Mouse (Mus musculus): Measurements from ENCODE around the gene Btnl6. TPM values are rescaled to one million over a fixed set of nuclear protein-coding genes. Genes with fewer than 3 reads are reported as not detected.
"Not testable (repeated sequence)": the region's sequence is repeated elsewhere in the genome, so short reads cannot be mapped to it uniquely, and the experiment has no call there.

Btnl6 gene
- polyA plus RNA-seq, 1 experiment from 2014 or later = not detected

DNA sequence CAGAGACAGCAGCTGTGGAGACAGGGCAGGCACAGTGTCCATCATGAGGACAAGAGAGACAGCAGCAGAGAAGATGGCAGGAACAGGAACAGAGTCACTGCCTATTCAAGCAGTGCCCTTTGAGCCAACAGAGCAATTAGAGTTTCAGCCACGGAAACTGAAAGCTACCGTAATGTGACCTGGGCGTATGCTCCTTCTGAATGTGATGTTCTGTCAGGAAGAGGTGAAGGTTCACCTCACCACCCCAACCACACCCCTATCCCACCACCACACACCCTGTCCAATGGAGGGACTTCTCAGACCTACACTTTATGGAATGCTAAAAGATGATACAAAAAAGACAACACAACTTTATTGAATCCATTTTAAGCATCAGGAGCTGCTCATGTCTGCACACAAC lies 19.8 kb downstream of the Btnl6 start:
- not testable (repeated sequence) for ATAC-seq; H3K9ac ChIP-seq; H3K36me3 ChIP-seq; H3K4me2 ChIP-seq; H3K4me3 ChIP-seq; H3K4me1 ChIP-seq; H3K9me3 ChIP-seq (replicated peaks); H3K27ac ChIP-seq
- 73% methylated on average over 3 of the region's 3 CpGs for WGBS (ENCODE audit: insufficient replicate concordance)
- H3K27me3 ChIP-seq (replicated peaks) = peaks cover 14% of the 10 kb centered on the region; the same call in 1 of the 2 replicates

DNA sequence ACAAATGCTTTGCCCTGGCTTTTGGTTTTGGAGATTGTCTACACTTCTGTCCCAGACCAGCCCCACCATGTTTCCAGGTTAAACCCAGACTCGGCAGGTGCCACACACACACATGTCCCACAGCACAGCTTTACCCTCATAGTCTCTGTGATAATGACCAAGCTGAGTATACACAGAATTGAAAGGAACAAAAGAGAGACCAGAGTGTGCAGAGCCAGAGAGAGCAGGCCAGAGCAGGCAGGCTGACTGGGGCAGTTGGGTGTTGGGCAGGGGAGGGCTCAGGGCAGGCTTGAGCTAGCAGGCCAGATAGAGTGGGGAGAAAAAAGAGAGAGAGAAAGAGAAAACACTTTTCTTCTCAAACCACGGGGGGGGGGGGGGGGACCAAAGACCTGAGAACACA lies 20.6 kb downstream of the Btnl6 start:
- H3K27ac ChIP-seq = no peak overlapping the region
- no peak overlapping the region for H3K4me3 ChIP-seq
- ATAC-seq = no peak
- no peak overlapping the region for H3K9ac ChIP-seq
- no peaks in the 10 kb centered on the region for H3K4me1 ChIP-seq
- WGBS (ENCODE audit: insufficient replicate concordance) = 79% methylated on average over 1 of the region's 2 CpGs
- no peak overlapping the region for H3K4me2 ChIP-seq
- H3K9me3 ChIP-seq (replicated peaks) = no peaks in the 10 kb centered on the region
- H3K27me3 ChIP-seq (replicated peaks) = peaks cover 14% of the 10 kb centered on the region; the same call in 1 of the 2 replicates
- H3K36me3 ChIP-seq = no peaks in the 10 kb centered on the region

DNA sequence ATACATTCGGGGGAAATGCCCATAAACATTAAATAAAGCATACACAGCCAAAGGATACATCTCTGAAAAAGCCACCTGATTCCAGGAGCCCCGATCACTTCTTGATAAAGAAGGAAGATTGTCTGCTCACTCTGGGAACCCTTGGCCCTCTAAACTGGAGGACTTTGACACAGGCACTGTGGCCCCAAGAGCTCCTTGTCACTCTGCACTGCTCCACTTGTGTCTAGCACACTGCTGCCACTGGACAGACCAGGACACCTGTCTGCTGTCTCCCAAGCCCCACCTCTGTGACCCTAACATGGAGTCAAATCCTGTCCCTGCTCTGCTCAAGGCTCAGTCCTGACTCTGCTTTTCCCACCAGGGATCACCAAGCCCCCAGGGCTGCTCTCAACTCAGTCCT lies 22.0 kb downstream of the Btnl6 start:
- H3K4me3 ChIP-seq; H3K27ac ChIP-seq; H3K4me2 ChIP-seq; H3K9ac ChIP-seq; H3K4me1 ChIP-seq; H3K36me3 ChIP-seq; H3K9me3 ChIP-seq (replicated peaks); ATAC-seq: not testable (repeated sequence)
- peaks cover 11% of the 10 kb centered on the region; the same call in 1 of the 2 replicates for H3K27me3 ChIP-seq (replicated peaks)
- 60% methylated on average over 2 of the region's 2 CpGs for WGBS (ENCODE audit: insufficient replicate concordance)

DNA sequence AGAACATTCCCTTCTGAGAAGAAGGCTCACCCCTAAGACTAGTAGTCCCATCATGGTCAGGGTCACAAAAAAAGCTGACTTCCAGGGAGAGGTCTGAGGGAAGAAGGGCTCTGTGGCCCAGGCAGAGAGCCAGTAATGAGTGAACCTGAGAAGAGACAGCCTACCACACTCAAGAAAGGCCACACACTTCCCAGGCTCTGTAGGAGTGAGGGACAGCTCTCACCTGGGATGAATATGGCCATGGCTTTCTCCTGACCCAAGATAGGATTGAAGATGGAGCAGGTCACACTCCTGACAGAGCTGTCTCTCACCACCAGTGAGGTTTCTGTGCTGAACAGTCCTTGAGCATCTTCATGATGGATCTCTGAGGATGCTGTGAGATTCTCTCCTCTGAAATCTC lies 24.4 kb downstream of the Btnl6 start:
- Histone ChIP-seq H3K4me2 (no peak overlapping the region), H3K4me3 (no peak overlapping the region), H3K4me1 (no peaks in the 10 kb centered on the region), H3K9me3 (replicated peaks) (no peaks in the 10 kb centered on the region), H3K9ac (no peak overlapping the region), H3K36me3 (no peaks in the 10 kb centered on the region), H3K27me3 (replicated peaks) (peaks cover 18% of the 10 kb centered on the region), H3K27ac (no peak overlapping the region)
- no peak for ATAC-seq

DNA sequence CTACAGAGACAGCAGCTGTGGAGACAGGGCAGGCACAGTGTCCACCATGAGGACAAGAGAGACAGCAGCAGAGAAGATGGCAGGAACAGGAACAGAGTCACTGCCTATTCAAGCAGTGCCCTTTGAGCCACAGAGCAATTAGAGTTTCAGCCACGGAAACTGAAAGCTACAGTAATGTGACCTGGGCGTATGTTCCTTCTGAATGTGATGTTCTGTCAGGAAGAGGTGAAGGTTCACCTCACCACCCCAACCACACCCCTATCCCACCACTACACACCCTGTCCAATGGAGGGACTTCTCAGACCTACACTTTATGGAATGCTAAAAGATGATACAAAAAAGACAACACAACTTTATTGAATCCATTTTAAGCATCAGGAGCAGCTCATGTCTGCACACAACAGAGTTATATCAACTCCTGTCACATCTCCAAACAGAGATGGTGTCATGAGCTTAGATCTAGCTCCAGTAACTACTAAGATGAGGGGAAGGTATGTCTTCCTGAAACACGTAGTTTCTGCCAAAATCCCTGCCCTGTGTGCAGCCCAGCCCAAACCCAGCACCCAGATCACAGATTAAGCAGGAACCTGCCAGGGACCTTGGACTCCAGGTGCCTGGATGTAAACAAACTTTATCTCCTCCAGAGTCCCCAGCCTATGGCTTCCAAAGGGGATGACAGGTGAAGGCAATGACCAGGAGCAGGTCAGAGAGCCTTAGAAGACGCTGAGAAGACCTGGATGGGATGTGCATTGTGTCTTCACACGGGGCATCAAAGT lies 39.7 kb downstream of the Btnl6 start, which contains the start of gene Btnl4:
Gene Btnl4, minus strand, starts transcription at position 81 of the 776 bp plus-strand sequence.
- H3K4me2 ChIP-seq, ATAC-seq: not testable (repeated sequence)
- 61% methylated on average over 5 of the region's 5 CpGs for WGBS (ENCODE audit: insufficient replicate concordance)

DNA sequence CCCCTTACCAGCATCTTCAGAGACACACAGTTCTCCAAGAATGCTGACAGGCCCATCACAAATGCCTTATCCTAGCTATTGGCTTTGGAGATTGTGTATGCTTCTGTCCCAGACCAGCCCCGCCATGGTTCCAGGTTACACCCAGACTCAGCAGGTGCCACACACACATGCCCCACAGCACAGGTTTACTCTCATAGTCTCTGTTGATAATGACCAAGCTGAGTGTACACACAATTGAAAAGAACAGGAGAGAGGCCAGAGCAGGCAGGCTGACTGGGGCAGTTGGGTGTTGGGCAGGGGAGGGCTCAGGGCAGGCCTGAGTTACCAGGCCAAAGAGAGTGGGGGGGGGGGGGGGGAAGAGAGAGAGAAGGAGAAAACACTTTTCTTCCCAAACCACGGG lies 40.7 kb downstream of the Btnl6 start:
- Histone ChIP-seq H3K27me3 (replicated peaks) (peaks cover 42% of the 10 kb centered on the region), H3K4me2 (no peak overlapping the region), H3K4me3 (no peak overlapping the region), H3K9me3 (replicated peaks) (no peaks in the 10 kb centered on the region), H3K9ac (no peak overlapping the region), H3K4me1 (no peaks in the 10 kb centered on the region), H3K36me3 (no peaks in the 10 kb centered on the region), H3K27ac (no peak overlapping the region)
- WGBS (ENCODE audit: insufficient replicate concordance) = 64% methylated on average over 1 of the region's 2 CpGs
- ATAC-seq = no peak

More for the DNA sequence above, 39.7 kb downstream of the Btnl6 start, which contains the start of gene Btnl4:
- not testable (repeated sequence) for H3K9me3 ChIP-seq (replicated peaks); H3K27ac ChIP-seq; H3K4me3 ChIP-seq; H3K9ac ChIP-seq; H3K36me3 ChIP-seq; H3K4me1 ChIP-seq
- H3K27me3 ChIP-seq (replicated peaks) = peaks cover 32% of the 10 kb centered on the region

DNA sequence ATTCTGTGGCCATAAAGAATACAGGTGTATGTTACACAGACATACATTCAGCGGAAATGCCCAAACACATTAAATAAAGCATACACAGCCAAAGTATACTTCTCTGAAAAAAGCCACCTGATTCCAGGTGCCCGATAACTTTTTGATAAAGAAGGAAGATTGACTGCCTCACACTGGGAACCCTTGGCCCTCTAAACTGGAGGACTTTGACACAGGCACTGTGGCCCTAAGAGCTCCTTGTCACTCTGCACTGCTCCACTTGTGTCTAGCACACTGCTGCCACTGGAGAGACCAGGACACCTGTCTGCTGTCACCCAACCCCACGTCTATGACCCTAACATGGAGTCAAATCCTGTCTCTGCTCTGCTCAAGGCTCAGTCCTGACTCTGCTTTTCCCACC lies 42.1 kb downstream of the Btnl6 start:
- no peak for ATAC-seq
- WGBS (ENCODE audit: insufficient replicate concordance) = 53% methylated on average over 3 of the region's 3 CpGs
- Histone ChIP-seq H3K4me3 (no peak overlapping the region), H3K4me2 (no peak overlapping the region), H3K9me3 (replicated peaks) (no peaks in the 10 kb centered on the region), H3K9ac (no peak overlapping the region), H3K27ac (no peak overlapping the region), H3K36me3 (no peaks in the 10 kb centered on the region), H3K27me3 (replicated peaks) (peaks cover 48% of the 10 kb centered on the region), H3K4me1 (no peaks in the 10 kb centered on the region)

DNA sequence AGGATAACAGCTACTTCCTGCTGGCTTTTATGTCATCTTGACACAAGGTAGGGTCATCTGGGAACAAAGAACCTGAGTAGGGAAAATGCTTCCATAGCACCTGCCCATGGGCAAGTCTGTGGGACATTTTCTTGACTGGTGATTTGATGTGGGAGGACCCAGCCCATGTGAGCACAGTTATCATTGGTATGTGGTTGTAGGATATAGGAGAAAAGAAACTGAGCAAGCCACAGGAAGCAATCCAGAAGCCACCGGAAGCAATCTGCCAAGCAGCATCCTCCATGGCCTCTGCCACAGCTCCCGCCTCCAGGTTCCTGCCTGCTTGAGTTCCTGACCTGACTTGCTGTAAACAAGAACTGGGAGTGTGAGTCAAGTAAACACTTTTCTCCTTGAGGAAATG lies 46.7 kb downstream of the Btnl6 start:
- peaks cover 68% of the 10 kb centered on the region for H3K27me3 ChIP-seq (replicated peaks)
- H3K4me2 ChIP-seq = no peak overlapping the region
- no peak overlapping the region for H3K27ac ChIP-seq
- H3K9ac ChIP-seq = no peak overlapping the region
- no peak for ATAC-seq
- H3K4me1 ChIP-seq = no peaks in the 10 kb centered on the region
- H3K9me3 ChIP-seq (replicated peaks) = no peaks in the 10 kb centered on the region
- 23% methylated on average over 2 of the region's 2 CpGs for WGBS (ENCODE audit: insufficient replicate concordance)
- H3K36me3 ChIP-seq = no peaks in the 10 kb centered on the region
- no peak overlapping the region for H3K4me3 ChIP-seq

DNA sequence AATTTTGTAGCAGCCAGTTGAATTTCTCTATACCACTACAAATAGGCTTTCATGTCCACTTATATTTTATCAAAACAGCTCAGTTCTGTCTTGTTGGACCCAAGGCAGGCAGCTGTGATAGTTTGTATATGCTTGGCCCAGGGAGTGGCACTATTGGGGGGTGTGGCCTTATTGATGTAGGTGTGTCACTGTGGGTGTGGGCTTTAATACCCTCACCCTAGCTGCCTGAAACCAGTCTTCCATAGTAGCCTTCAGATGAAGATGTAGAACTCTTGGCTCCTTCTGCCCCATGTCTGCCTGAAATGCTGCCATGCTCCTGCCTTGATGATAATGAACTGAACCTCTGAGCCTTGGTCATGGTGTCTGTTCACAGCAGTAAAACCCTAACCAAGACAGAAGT lies 51.2 kb downstream of the Btnl6 start:
- not testable (repeated sequence) for H3K4me3 ChIP-seq; H3K4me2 ChIP-seq; H3K4me1 ChIP-seq; H3K9me3 ChIP-seq (replicated peaks); ATAC-seq; H3K27ac ChIP-seq; H3K9ac ChIP-seq; H3K36me3 ChIP-seq
- H3K27me3 ChIP-seq (replicated peaks) = peaks cover 31% of the 10 kb centered on the region; the same call in 1 of the 2 replicates

DNA sequence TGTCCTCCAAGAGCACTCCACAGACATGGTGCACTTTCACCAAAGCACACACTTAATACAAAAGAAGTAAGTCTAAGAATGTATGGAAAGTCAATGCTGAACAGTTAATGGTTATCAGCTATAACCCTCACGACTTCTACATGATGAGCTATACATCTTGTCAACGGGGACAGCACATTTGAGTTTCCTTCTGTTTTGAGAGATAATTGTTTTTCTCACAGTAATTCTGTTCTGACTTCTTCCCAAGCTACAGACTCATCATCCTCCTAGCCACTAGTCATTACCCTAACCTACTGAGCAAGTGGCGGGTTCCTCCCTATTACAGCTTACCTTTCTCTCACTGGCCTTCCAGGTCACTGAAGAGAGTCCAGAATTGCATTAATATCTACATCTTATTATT lies 57.9 kb downstream of the Btnl6 start:
- Histone ChIP-seq H3K4me3 (no peak overlapping the region), H3K4me2 (no peak overlapping the region), H3K27me3 (replicated peaks) (0 out of 2 replicates have a peak, but pooled peaks cover 6% of the 10 kb centered on the region), H3K9me3 (replicated peaks) (no peaks in the 10 kb centered on the region), H3K9ac (no peak overlapping the region), H3K36me3 (no peaks in the 10 kb centered on the region), H3K4me1 (peaks cover 37% of the 10 kb centered on the region), H3K27ac (no peak overlapping the region)
- peak; percentile 15; the same call in 1 of the 2 replicates for ATAC-seq
- 20% methylated on average over 3 of the region's 3 CpGs for WGBS (ENCODE audit: insufficient replicate concordance)

Data from liver, embryonic 12.5 days (tissue).